Mouse (Mus musculus): ENCODE results near the gene Gm44596.

Gm44596 gene

GRCm38 (mm10) chr6:128375192-128375591 lies at the start of gene Gm44596, which contains the start of gene Tex52:
TSS of gene Gm44596 (plus strand) at chr6:128375503.
TSS of gene Tex52 (plus strand) at chr6:128375456.
- no peak for DNase-seq (ENCODE audit: low spot score in 2 of 2)

GRCm38 (mm10) chr6:128334397-128335124 lies 40.7 kb upstream of the Gm44596 start:
- peak; percentile 33 to 44 for DNase-seq (ENCODE audit: low spot score in 2 of 2)

- no peak for DNase-seq (ENCODE audit: low spot score in 2 of 2)
Measured at GRCm38 (mm10) chr6:128337467-128337866, 37.8 kb upstream of the Gm44596 start.

GRCm38 (mm10) chr6:128338876-128339275 lies 36.4 kb upstream of the Gm44596 start:
- DNase-seq (ENCODE audit: low spot score in 2 of 2) = no peak

- DNase-seq (ENCODE audit: low spot score in 2 of 2) = no peak
Measured at GRCm38 (mm10) chr6:128341956-128342723, 33.2 kb upstream of the Gm44596 start.

- DNase-seq (ENCODE audit: low spot score in 2 of 2) = no peak
Measured at GRCm38 (mm10) chr6:128345623-128346022, 29.7 kb upstream of the Gm44596 start.

- DNase-seq (ENCODE audit: low spot score in 2 of 2) = no peak
Measured at GRCm38 (mm10) chr6:128346782-128347181, 28.5 kb upstream of the Gm44596 start.

GRCm38 (mm10) chr6:128349711-128350110 lies 25.6 kb upstream of the Gm44596 start:
- DNase-seq (ENCODE audit: low spot score in 2 of 2) = no peak

- no peak for DNase-seq (ENCODE audit: low spot score in 2 of 2)
Measured at GRCm38 (mm10) chr6:128354140-128354539, 21.2 kb upstream of the Gm44596 start.

- no peak for DNase-seq (ENCODE audit: low spot score in 2 of 2)
Measured at GRCm38 (mm10) chr6:128355201-128355681, 20.1 kb upstream of the Gm44596 start.

GRCm38 (mm10) chr6:128355726-128356416 lies 19.4 kb upstream of the Gm44596 start, which contains the start of gene Tulp3:
TSS of gene Tulp3 (minus strand) at chr6:128355851.
- DNase-seq (ENCODE audit: low spot score in 2 of 2) = peak; percentile 86 to 87

GRCm38 (mm10) chr6:128358999-128359398 lies 16.3 kb upstream of the Gm44596 start:
- DNase-seq (ENCODE audit: low spot score in 2 of 2) = peak; percentile 50 to 53

- DNase-seq (ENCODE audit: low spot score in 2 of 2) = no peak
Measured at GRCm38 (mm10) chr6:128361901-128362300, 13.4 kb upstream of the Gm44596 start.

GRCm38 (mm10) chr6:128362381-128363006 lies 12.8 kb upstream of the Gm44596 start, which contains the start of the genes Rhno1 and Foxm1:
TSS of gene Rhno1 (minus strand) at chr6:128362911.
TSS of gene Foxm1 (plus strand) at chr6:128362967.
- DNase-seq (ENCODE audit: low spot score in 2 of 2) = peak; percentile 80 to 83

GRCm38 (mm10) chr6:128363007-128363825 lies 12.1 kb upstream of the Gm44596 start:
- no peak for DNase-seq (ENCODE audit: low spot score in 2 of 2)

- no peak for DNase-seq (ENCODE audit: low spot score in 2 of 2)
Measured at GRCm38 (mm10) chr6:128364721-128365120, 10.6 kb upstream of the Gm44596 start.

- no peak for DNase-seq (ENCODE audit: low spot score in 2 of 2)
Measured at GRCm38 (mm10) chr6:128366466-128366865, 8.8 kb upstream of the Gm44596 start.

- DNase-seq (ENCODE audit: low spot score in 2 of 2) = no peak
Measured at GRCm38 (mm10) chr6:128370040-128370439, 5.3 kb upstream of the Gm44596 start.

- DNase-seq (ENCODE audit: low spot score in 2 of 2) = no peak
Measured at GRCm38 (mm10) chr6:128376371-128377085, 1.2 kb downstream of the Gm44596 start.

- DNase-seq (ENCODE audit: low spot score in 2 of 2) = no peak
Measured at GRCm38 (mm10) chr6:128379636-128380035, 4.3 kb downstream of the Gm44596 start.
